Mouse (Mus musculus): Measurements from ENCODE around the gene Rec8. TPM values are rescaled to one million over a fixed set of nuclear protein-coding genes. Genes with fewer than 3 reads are reported as not detected.

Gene Rec8
- not detected for total RNA-seq (2022)

- no peak for DNase-seq (ENCODE audit: low spot score in 2 of 2)
Measured at GRCm38 (mm10) chr14:55617822-55618221, at the start of gene Rec8. Gene Rec8, plus strand, starts transcription at chr14:55618037.

DNA sequence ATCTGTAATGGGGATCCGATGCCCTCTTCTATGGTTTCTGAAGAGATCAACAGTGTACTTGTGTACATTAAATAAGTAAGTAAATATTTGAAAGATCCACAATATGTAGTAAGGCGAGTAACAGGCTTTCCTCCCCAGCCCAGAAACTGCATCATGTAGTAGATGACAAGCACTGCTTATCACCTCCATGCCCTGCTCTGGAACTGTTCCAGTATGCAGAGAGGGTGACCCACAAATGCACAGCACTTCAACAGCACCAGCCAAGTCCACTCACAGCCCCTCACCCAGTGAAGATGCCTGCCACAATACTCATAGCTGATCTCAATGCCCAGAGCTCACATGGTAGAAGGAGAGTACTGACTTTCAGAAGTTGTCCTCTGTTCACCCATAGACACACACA lies 47.2 kb upstream of the Rec8 start:
- DNase-seq (ENCODE audit: low spot score in 2 of 2): no peak

- no peak for DNase-seq (ENCODE audit: low spot score in 2 of 2)
Measured at GRCm38 (mm10) chr14:55571760-55572159, 46.1 kb upstream of the Rec8 start.

GRCm38 (mm10) chr14:55575302-55575701 lies 42.5 kb upstream of the Rec8 start, which contains the start of gene Fitm1:
Gene Fitm1, plus strand, starts transcription at chr14:55575617.
- DNase-seq (ENCODE audit: low spot score in 2 of 2): peak; percentile 61 to 83

DNA sequence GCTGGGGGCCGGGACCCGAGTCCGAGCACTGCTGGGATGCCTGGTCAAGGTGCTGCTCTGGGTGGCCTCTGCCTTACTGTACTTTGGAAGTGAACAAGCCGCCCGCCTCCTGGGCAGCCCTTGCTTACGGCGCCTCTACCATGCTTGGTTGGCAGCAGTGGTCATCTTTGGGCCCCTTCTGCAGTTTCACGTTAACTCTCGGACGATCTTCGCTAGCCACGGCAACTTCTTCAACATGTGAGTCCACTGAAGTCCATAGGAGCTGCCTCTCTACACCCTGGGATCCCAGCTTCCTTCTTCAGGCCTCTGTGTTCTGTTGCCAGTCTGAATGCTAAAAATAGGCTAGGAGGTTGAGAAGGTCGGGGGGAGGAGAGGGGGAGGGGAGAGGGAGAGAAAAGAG lies 42.1 kb upstream of the Rec8 start:
- DNase-seq (ENCODE audit: low spot score in 2 of 2): no peak

GRCm38 (mm10) chr14:55576376-55576775 lies 41.5 kb upstream of the Rec8 start:
- peak; percentile 30 to 57 for DNase-seq (ENCODE audit: low spot score in 2 of 2)

GRCm38 (mm10) chr14:55577871-55578667 lies 39.8 kb upstream of the Rec8 start, which contains the start of gene Psme1:
Gene Psme1, plus strand, starts transcription at chr14:55578123.
- peak; percentile 64 to 66 for DNase-seq (ENCODE audit: low spot score in 2 of 2)

DNA sequence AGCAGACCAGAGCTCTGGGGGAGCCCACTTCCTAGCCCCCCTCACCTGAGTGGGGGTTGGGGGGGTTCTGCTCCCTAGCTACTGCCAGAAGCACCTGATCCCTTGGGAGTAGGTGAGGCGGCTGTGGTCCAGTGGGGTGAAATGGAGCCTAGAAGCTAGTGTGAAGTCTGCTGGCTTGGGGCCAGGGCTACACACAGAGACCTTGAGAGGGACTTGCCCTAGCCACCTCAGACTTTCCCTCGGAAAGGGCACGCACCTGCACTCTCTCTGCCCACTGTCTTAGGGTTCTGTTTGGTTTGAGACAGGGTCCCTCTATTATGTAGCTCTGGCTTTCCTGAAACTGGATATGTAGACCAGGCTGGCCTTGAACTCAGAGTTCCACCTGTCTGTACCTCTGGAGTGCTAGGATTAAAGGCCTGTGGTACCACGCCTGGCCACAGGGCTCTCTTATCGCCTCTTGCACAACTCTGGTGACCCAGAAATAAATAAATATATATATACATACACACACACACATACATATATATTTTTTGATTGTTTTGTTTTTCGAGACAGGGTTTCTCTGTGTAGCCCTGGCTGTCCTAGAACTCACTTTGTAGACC lies 39.1 kb upstream of the Rec8 start:
- peak; percentile 59 to 80 for DNase-seq (ENCODE audit: low spot score in 2 of 2)

- no peak for DNase-seq (ENCODE audit: low spot score in 2 of 2)
Measured at GRCm38 (mm10) chr14:55579511-55580496, 38.0 kb upstream of the Rec8 start.

- no peak for DNase-seq (ENCODE audit: low spot score in 2 of 2)
Measured at GRCm38 (mm10) chr14:55580731-55581130, 37.1 kb upstream of the Rec8 start.

DNA sequence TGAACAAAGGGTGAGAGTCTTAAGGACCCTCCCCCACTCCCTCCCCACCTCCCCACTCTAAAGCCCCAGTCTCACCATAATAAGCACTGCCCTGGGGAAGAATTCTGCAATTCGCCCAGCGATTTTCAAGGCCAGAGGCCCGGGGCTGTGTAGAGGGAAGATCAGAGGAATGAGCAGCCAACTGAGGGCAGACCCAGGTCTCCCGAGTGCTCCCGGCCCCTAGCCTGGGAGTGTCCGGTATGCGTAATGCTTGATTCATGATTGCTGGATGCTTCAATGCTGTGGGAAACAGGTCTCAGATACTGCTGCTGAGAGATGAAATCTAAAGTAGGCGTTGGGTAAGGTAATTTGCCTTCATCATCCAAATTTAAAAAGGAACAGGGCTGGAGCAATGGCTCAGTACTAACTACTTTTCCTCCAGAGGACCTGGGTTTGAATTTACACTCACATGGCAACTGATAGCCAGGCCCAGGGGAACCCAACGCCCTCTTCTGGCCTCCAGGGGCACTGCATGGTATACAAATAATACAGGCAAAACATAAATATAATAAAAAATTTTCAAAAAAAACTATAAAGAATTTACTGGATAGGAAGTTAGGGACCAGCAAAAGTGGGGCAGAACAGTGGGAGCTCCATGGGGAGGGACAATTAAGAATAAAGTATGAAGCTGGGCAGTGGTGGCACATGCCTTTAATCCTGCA lies 35.7 kb upstream of the Rec8 start:
- no peak for DNase-seq (ENCODE audit: low spot score in 2 of 2)

DNA sequence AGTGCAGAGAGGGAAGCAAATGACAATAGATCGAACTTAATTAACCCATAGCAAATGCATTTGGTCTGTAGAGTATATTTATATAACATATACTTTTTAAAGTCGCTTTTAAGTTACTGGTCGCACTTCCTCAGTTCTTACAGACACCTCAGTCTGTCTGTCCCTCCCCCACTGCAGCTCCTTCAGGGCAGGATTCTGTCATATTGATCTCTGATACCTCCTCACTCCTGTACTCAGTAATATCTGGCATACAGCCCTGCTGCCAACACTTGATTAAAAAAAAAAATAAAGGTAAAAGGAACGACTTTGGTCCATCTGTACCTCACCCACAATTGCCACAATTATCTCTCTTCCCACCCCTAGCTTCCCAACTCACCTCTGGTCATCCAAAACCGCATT lies 33.5 kb upstream of the Rec8 start:
- DNase-seq (ENCODE audit: low spot score in 2 of 2): no peak

GRCm38 (mm10) chr14:55584702-55585565 lies 32.9 kb upstream of the Rec8 start, which contains the start of gene Emc9:
Gene Emc9, minus strand, starts transcription at chr14:55585302.
- DNase-seq (ENCODE audit: low spot score in 2 of 2): peak; percentile 70 to 79

DNA sequence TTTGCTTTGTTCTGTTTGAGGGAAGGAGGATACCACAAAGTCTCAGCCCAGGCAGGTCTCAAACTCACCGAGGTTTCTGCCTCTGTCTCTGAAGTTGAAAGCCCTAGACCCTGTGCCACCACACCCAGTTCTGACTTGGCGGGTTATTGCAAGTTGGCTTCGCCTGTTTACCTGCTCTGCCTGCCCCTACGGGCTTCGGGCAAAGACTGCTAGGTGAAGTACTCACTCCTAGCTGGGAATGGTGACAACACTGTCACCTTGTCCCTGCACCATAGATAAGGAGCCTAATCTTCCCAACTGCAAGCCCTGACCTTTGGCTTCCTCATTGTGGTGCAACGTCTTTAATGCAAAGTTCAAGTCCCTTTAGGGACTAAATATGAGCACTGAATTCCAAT lies 32.3 kb upstream of the Rec8 start:
- DNase-seq (ENCODE audit: low spot score in 2 of 2): no peak

DNA sequence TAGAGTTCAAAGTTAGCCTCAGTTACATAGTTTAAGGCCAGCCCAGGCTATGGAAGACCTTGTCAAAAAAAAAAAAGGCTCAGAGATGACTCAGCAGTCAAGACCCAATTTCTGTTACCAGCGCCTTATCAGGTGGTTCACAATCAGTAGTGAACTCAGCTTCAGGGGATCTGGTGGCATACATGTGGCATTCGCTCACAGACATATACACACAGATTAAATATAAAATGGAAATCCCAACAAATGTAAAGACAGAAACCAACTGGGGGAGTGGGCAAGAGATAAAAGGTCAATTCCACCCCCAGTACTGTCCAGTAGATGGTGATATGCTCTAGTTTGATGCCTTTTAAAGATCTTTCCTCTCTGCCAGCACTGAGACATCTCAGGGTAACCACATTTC lies 31.7 kb upstream of the Rec8 start:
- no peak for DNase-seq (ENCODE audit: low spot score in 2 of 2)

DNA sequence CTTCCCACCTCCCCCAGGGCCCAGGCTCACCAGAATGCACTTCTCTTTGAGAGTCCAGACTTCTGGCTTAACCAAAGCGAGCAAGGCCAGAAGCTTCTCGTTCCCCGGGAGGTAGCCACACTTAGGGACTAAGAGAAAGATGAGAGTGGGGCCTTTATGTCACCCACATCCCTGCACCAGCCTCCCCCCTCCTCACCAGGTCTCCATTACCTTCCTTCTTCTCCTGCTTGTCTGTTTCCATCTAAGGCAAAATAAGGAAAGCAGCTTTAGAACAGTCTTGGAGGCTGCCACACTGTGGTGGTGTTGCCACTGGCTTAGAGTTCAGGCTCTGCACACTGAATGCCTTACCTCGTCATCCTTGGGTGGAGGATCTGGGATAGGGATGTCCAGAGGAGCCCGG lies 28.6 kb upstream of the Rec8 start:
- no peak for DNase-seq (ENCODE audit: low spot score in 2 of 2)

DNA sequence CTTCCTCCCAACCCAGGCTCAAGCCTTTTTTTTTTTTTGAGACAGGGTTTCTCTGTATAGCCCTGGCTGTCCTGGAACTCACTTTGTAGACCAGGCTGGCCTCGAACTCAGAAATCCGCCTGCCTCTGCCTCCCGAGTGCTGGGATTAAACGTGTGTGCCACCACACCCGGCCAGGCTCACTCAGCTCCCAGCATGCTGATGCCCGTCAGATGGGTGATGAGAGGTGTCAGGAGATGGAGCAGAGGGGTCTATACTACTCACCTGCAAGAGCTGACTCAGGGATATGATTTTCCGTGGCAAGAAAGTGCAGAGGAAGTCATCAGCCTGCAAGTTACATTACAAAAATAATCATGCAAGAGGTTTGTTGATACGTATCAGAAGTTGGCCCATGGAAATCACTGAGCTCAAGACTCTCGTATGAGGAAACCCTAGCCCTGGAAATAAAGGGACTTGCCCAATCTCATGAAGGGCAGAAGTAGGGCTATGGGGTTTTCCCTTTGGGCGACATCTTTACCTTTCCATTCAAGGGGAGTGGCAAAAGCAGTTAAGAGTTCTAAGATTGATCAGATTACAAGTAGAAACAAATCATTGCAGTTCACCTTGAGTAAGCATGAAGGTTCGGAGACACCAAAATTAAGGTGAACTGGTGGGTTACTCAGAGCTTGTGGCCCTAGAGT lies 27.9 kb upstream of the Rec8 start:
- no peak for DNase-seq (ENCODE audit: low spot score in 2 of 2)

DNA sequence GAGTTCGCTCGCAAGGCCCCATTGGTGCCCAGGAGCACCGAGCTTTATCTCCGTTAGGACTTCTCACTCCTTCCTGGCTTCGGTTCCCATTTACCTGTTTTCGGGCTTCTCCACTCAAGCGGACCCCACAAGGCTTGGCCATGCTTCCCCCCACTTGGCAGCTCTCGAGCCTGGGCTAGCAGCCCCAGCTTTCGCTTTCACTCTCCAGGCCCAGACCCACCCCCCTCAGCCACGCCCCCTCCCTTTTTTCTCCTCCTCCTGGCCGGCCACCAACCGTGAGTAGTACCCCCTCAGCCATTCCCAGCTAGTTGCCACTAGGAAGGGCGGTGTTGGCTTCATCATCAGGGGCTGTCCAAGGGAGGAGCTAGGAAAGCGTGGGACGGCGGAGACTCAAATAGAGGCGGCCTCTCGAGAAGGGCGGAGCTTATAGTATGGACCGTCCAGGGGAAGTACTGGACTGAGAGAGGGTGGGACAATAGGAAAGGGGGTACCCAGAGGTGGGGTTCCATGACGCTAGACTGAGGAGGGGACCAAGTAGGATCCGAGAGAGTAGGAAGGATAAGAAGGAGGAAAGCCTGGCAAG lies 27.0 kb upstream of the Rec8 start, which contains the start of gene Psme2:
Gene Psme2, minus strand, starts transcription at position 366 of the 583 bp plus-strand sequence.
- DNase-seq (ENCODE audit: low spot score in 2 of 2): peak; percentile 89 to 94

DNA sequence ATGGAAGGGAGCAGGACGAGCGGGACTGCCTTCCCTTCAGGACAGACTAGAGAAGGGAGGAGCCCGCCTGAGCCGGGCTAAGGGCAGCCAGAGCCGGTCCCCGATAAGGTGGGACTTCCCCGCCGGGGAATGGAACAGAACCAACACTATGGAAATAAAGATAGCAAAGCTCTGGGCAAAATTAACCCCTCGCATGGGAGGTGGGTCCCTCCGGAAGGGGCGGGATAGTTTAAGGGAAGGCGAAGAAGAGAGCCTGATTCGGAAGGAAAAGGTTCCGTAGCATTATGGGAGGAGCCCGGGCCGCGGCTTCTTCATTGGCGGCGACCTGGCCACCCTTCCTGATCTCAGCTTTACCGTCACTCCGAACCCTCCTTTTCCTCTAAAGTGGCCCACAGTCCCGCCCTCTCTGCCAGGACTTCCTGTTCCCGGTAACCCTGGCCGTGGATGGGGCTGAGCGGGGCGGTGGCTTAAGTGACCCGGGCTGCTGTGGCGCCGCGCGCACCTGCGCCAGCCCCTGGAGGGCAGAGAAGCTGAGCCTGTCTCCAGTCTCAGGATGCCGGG lies 26.4 kb upstream of the Rec8 start, which contains the start of gene Rnf31:
Gene Rnf31, plus strand, starts transcription at position 378 of the 561 bp plus-strand sequence.
- peak; percentile 94 to 95 for DNase-seq (ENCODE audit: low spot score in 2 of 2)
